Mouse (Mus musculus) right cerebral cortex, postnatal 14 days (tissue): ENCODE data around the gene Btbd11.

Experiments
- DNase-seq: peaks from one replicate; pipeline ENCODE4 v3.0.0; 2022

Btbd11 gene

DNA sequence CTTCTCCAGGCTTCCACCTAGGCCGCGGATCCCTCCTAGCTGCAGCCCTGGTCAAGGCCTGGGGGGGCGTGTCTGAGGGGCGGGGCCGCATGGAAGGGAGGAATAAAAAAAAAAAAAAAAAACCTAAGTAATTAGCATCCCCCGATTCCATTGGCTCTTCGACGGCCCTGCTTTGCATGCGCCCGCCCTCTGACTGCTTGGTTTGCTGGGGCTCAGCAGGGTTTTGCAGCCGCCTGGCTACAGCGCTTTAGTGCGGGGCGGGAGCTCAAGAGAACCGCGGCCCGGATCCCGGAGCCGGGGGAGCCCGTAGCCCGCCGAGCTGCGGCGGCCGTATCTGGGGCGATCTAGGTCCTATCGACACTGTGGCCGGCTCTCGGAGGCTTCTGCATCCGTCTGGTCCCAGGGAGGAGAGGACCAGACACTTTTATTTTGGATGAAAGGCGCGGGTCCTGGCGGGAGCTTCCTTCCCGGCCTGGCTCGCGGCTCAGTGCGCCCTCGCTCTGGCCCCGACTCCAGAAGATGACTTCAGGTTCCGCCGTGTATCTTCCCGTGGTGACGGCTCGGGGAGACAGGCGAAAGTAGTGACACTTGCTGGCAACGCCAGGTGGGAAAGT lies at the start of gene Btbd11:
Btbd11 (plus strand) TSS at position 210 of the 614 bp plus-strand sequence.
- DNase-seq = peak; percentile 74

GRCm38 (mm10) chr10:85338733-85339132 lies 47.9 kb upstream of the Btbd11 start:
- no peak for DNase-seq

DNA sequence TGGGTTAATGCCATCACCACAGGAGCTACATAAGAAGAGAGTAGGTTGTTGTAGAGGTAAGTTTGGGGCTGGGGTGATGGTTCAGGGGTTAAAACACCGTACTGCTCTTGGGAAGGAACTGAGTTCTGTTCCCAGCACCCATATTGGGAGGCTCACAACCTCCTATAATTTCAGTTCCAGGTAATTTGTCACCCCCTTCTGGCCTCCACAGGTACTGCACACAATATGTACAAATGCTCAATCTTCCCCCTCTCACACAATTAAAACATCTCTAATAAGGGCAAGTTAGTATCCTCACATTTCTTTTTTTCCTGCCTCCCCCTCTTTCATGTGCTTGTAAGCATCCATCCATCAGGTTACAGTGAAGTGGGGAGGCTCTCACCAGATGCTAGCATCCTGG lies 44.7 kb upstream of the Btbd11 start:
- DNase-seq = no peak

GRCm38 (mm10) chr10:85347171-85347570 lies 39.4 kb upstream of the Btbd11 start:
- no peak for DNase-seq

- DNase-seq = no peak
These were observed 34.1 kb upstream of the Btbd11 start for GRCm38 (mm10) chr10:85352505-85352904.

GRCm38 (mm10) chr10:85354270-85354669 lies 32.3 kb upstream of the Btbd11 start:
- DNase-seq = no peak

GRCm38 (mm10) chr10:85359501-85360066 lies 27.0 kb upstream of the Btbd11 start:
- DNase-seq = no peak

GRCm38 (mm10) chr10:85362766-85363442 lies 23.7 kb upstream of the Btbd11 start:
- no peak for DNase-seq

- no peak for DNase-seq
These were observed 19.7 kb upstream of the Btbd11 start for GRCm38 (mm10) chr10:85366876-85367275.

GRCm38 (mm10) chr10:85371309-85371708 lies 15.3 kb upstream of the Btbd11 start:
- DNase-seq = no peak

- no peak for DNase-seq
These were observed 14.5 kb upstream of the Btbd11 start for GRCm38 (mm10) chr10:85372108-85372507.

DNA sequence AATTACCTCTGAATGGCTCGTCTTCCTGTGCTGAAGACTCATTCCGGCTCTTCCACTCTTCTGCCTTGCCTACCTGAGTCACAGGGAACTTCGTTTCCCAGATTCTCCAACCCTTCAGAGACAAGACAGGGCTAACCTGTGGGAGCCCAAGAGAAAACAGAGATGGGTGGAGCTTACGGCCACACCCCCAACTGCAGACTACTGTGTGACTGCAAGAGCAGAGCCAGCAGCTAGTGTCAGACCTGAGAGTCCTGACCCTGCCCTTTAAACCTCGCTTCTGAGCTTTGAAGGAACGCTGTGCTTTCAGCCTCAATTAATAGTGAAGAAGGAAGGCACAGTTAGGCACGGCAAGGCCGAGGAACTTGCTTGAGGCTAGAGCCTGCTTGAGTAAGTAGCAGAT lies 7.6 kb upstream of the Btbd11 start:
- no peak for DNase-seq

GRCm38 (mm10) chr10:85382981-85383380 lies 3.6 kb upstream of the Btbd11 start:
- DNase-seq = no peak

DNA sequence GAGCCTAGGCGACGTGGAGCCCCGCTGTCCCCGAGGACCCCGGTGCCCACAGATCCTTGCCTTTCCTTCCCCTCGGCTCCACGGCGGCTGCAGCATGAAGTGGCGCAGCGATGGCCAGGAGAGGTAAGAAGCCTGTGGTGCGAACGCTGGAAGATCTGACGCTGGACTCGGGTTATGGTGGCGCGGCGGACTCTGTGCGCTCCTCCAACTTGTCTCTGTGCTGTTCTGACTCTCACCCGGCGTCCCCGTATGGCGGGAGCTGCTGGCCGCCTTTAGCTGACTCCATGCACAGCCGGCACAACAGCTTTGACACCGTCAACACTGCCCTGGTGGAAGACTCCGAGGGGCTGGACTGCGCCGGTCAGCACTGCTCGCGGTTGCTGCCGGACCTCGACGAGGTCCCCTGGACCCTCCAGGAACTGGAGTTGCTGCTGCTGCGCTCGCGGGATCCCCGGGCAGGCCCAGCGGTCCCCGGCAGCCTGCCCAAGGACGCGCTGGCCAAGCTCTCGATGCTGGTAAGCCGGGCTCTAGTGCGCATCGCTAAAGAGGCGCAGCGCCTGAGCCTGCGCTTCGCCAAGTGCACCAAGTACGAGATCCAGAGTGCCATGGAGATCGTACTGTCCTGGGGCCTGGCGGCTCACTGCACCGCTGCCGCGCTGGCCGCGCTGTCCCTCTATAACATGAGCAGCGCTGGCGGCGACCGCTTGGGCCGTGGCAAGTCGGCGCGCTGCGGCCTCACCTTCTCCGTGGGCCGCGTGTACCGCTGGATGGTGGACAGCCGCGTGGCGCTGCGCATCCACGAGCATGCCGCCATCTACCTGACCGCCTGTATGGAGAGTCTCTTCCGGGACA lies 831 bp downstream of the Btbd11 start:
- peak; percentile 31 for DNase-seq

GRCm38 (mm10) chr10:85388071-85388750 lies 1.6 kb downstream of the Btbd11 start:
- DNase-seq = peak; percentile 16

GRCm38 (mm10) chr10:85388751-85389115 lies 2.1 kb downstream of the Btbd11 start:
- DNase-seq = peak; percentile 24

DNA sequence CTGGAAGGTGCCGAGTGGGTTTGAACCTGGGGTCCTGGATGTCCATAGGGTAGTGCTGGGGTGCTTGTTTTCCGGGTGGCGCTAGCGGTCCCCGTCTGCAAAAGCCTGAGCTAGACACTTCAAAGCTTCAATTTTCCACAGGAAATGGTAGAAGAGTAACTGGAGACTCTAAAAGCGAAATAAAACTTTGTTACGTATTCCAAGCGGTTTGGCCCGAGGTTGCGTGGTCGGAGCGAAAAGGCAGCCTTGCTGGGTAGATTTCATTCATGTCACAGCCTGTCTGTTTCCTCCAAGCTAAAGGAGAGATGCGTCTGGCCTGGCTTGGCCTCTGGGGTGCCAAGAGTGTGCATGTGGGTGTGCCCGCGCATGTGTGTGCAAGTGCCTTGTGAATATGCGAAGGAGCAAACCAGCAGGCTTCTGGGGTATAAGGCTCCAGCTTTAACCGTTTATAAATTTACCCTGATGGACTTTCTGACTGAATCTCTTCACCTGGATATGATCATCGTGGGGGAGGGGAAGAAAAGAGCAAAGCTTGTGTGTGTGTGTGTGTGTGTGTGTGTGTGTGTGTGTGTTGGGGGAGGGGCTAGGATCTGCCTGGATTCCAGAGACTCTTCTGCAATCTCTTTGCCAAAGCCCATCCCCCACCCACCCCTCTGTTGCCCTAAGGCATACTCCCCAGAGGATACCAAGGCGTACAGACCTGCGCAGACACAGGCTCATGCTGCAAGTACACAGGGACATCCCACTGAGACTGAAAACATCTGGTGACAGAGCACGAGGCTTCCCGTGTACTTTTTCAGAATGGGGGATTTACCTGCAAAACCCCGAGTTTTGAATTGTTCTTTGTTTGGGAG lies 2.9 kb downstream of the Btbd11 start:
- no peak for DNase-seq

GRCm38 (mm10) chr10:85393016-85393415 lies 6.4 kb downstream of the Btbd11 start:
- no peak for DNase-seq

DNA sequence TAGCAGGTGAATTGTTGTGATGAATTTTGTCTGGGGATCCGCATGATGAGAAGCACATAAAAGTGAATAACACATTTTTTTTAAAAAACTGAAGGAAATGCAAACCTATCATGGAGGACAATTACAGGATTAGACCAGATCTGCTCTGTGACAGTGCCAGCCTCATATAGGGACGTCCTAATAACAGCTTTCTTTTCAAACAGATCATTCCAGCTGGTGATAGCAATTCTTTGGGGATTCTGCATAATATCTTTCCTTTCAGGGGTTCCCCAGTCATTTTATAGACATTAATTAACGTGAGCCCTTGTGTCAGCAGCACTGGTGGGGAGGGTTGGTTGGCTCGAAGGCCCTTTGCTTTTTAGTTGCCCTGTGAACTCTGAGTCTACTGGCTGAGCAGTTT lies 7.9 kb downstream of the Btbd11 start:
- DNase-seq = no peak

GRCm38 (mm10) chr10:85411120-85411519 lies 24.5 kb downstream of the Btbd11 start:
- DNase-seq = no peak

DNA sequence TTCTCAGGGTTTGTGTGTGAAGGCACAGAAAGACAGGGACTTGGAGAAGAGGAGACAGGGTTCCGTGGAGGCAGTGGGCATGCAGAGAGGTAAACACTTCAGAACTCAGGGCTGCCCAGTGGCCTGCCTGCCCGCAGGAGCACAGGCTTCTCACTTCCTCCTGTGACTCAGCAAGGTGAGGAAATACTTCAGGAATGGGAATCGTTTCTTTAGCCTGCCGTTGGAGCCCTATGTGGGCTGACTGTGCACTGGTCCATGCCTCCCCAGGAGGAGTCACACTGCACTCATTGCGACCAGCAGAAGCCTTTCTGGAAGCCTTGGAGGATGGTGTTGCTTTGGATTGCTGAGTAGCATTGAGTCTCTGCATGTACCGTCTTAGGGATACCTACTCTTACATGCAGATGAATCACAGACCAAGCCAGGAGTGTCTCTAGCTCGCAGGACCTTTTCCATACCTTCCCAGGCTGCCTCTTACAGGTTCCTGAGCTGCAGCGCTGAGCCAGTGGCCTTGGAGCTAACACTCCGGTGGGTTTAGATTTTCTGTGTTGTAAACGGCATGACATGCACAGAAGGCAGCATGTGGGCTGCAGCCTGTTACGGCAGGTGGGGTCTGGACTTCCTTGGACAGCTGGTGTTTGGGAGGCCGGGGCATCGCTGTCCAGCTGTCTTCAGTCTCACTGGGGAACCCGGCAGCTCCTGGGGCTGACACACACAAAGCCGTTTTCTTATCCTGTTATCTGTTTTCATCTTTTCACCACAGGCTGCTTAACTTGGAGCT lies 34.4 kb downstream of the Btbd11 start:
- DNase-seq = peak; percentile 22
